Mouse (Mus musculus) heart, postnatal 0 days (tissue): ENCODE measurements around the gene Abhd8.

ENCODE experiments used
- CTCF ChIP-seq: IDR thresholded peaks from 2 replicates; pipeline ENCODE4 v1.5.1; 2016; ENCODE audit warnings: antibody characterized with exemption, control low read depth, low read depth
- EP300 ChIP-seq: IDR thresholded peaks from 2 replicates; pipeline ENCODE4 v1.6.1; 2016; ENCODE audit warnings: antibody characterized with exemption, low read depth

- TF ChIP-seq CTCF (no peak), EP300 (no peak)
These were observed at the start of gene Abhd8 for GRCm38 (mm10) chr8:71463188-71464033.
